Mouse (Mus musculus) myocyte (in vitro differentiated cells): ENCODE data around the gene Ppt1.

ENCODE experiments used
- CEBPB ChIP-seq: IDR thresholded peaks from 2 replicates; pipeline ENCODE4 v1.6.1; 2011; ENCODE audit warnings: mild to moderate bottlenecking, moderate library complexity; ENCODE audit not compliant: poor library complexity, insufficient read depth, severe bottlenecking
- MYOG ChIP-seq, 3 experiments: IDR thresholded peaks; one replicate each; pipeline ENCODE4 v1.6.1; 2011; ENCODE audit warnings: control low read depth in 2 of 3, low read depth in 2 of 3, mild to moderate bottlenecking in 2 of 3; ENCODE audit not compliant: insufficient read length in 2 of 3, control insufficient read depth in 1 of 3, insufficient read depth in 1 of 3

DNA sequence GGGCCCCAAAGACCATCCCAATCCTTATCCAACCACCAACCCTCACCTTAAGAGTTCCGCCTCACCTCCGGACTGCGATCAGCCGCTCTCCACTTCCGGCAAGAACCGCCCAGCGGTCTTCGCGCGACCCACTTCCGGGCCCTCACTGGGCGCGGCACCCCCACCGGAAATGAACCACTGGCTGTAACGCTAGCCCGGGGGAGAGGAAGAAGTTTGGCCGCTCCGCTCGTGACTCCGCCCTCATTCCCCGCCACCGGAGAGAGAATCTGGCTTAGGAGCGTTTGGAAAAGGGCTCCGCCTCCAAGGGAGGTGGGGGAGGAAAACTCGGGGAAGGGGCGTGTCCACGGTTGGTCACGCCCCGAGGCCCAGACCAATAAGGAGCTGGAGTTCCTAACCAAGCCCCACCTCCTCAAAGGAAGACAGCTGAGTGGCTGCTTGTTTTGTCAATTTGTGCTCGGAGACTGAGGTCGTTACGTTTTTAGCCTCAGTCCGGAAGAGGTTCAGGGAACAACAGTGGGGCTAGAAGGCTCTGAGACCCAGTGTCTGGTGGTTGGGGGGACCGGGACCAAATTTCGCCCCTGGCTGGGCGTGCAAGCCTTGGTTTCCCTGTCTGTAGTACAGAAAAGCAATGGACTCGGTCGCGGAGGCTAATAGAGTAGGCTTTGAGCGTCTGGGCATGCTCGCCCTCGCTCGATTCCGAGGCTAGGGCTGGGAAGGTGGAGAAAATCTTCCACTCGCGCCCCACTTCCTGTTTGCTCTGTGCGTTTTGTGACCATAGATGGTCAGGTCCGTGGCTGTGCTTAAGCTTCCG, 49.9 kb downstream of the Ppt1 start, which contains the start of gene Cap1:
- TF ChIP-seq CEBPB (no peak), MYOG (IDR thresholded peaks at IDR 0.05; ENCODE audit: control insufficient read depth in 1 of 3, insufficient read depth in 1 of 3, insufficient read length in 2 of 3, low read depth in 2 of 3) (no peak)
